ENCODE assay signal across 4 mouse cellular contexts in genomic region chr17:6686299-6686971, GRCm38 (mm10). TPM values are rescaled to one million over a fixed set of nuclear protein-coding genes. Genes with fewer than 3 reads are reported as not detected.
"Had no signal": no experiment of that assay in that cellular context is flagged by ENCODE, and none has a peak within 500 bp of the region (broad histone marks: within the 10 kb centered on the region; RNA-seq: fewer than 3 reads in every experiment).

No protein-coding gene starts in this region.

RNA-seq across cellular contexts. Expression of gene Sytl3, which starts 27.5 kb away (rescaled TPM):
- polyA plus RNA-seq: heart, embryonic 13.5 days; limb, embryonic 10.5 days; limb, embryonic 12.5 days; liver, embryonic 11.5 days had no signal
